Mouse (Mus musculus) stomach, postnatal 0 days (tissue): ENCODE measurements around the gene Alpi. TPM values are rescaled to one million over a fixed set of nuclear protein-coding genes. Genes with fewer than 3 reads are reported as not detected.

Experiments used
- ATAC-seq: fragments of 200-750 bp; cut with Nextera tagmentation; 2 replicates; pipeline ENCODE4 v1.8.0; 2017; ENCODE audit not compliant: low FRiP score, low TSS enrichment
- DNase-seq: peaks from one replicate; pipeline ENCODE4 v3.0.0-alpha.2; 2016; ENCODE audit warnings: low spot score
- H3K27ac ChIP-seq: fragments of 300-500 bp; sonication (generic); replicated peaks from 2 replicates; pipeline ENCODE4 v1.5.1; 2014; ENCODE audit warnings: mild to moderate bottlenecking, control low read depth
- H3K27me3 ChIP-seq: fragments of 300-500 bp; sonication (generic); 2 replicates; pipeline ENCODE4 v1.6.1; 2014; ENCODE audit warnings: low read length; ENCODE audit not compliant: control insufficient read depth, insufficient read depth
- H3K36me3 ChIP-seq: fragments of 300-500 bp; sonication (generic); 2 replicates; pipeline ENCODE4 v1.6.1; 2014; ENCODE audit warnings: low read length, mixed read lengths; ENCODE audit not compliant: control insufficient read depth, insufficient read depth
- H3K4me1 ChIP-seq: fragments of 300-500 bp; sonication (generic); replicated peaks from 2 replicates; pipeline ENCODE4 v1.6.1; 2014; ENCODE audit warnings: antibody characterized with exemption; ENCODE audit not compliant: control insufficient read depth, insufficient read depth
- H3K4me2 ChIP-seq: fragments of 300-500 bp; sonication (generic); replicated peaks from 2 replicates; pipeline ENCODE4 v1.6.1; 2014; ENCODE audit warnings: low read depth, mild to moderate bottlenecking, control low read depth, moderate library complexity
- H3K4me3 ChIP-seq: fragments of 300-500 bp; sonication (generic); 2 replicates; pipeline ENCODE4 v1.5.1; 2014; ENCODE audit warnings: low read depth, low read length, control low read depth
- H3K9ac ChIP-seq: fragments of 300-500 bp; sonication (generic); 2 replicates; pipeline ENCODE4 v1.6.1; 2014; ENCODE audit warnings: mild to moderate bottlenecking, low read length, control low read depth, mixed read lengths
- H3K9me3 ChIP-seq: fragments of 300-500 bp; sonication (generic); 2 replicates; pipeline ENCODE4 v1.6.1; 2016; ENCODE audit warnings: low read length; ENCODE audit not compliant: control insufficient read depth
- CTCF ChIP-seq: IDR thresholded peaks from 2 replicates; pipeline ENCODE4 v1.5.1; 2016; ENCODE audit warnings: antibody characterized with exemption, low read depth, mild to moderate bottlenecking, moderate library complexity
- EP300 ChIP-seq: optimal IDR thresholded peaks from 2 replicates; pipeline ENCODE3; 2016; ENCODE audit warnings: antibody characterized with exemption
- WGBS: fragments of 180-500 bp; shearing (Covaris S2); extraction: QIAGEN DNeasy Blood & Tissue Kit; methylation state at CpG from one replicate; pipeline ENCODE4 v1.1.7; 2014; 5-methylcytosine and 5-hydroxymethylcytosine counted together
- polyA plus RNA-seq: library from polyadenylated mRNA; unstranded; fragments of >200 nt; fragmentation: Nextera tagmentation; extraction: Ambion mirVana; gene quantifications from 2 replicates; pipeline ENCODE4 v1.2.1, GENCODE M21; 2015

Alpi gene
- polyA plus RNA-seq, 1 experiment from 2014 or later: 11.4 TPM

- TF ChIP-seq EP300 (no peak), CTCF (no peak)
- Histone ChIP-seq H3K36me3 (no peaks in the 10 kb centered on the region), H3K4me2 (no peak overlapping the region), H3K27ac (no peak overlapping the region), H3K4me3 (no peak overlapping the region), H3K4me1 (no peaks in the 10 kb centered on the region), H3K27me3 (no peaks in the 10 kb centered on the region), H3K9me3 (no peaks in the 10 kb centered on the region), H3K9ac (no peak overlapping the region)
- no peak for ATAC-seq
- 88% methylated on average over 1 of the region's 1 CpGs for WGBS
- no peak for DNase-seq
These were observed 2.5 kb upstream of the Alpi start for GRCm38 (mm10) chr1:87103936-87104335.

- Histone ChIP-seq H3K9ac (no peak overlapping the region), H3K36me3 (no peaks in the 10 kb centered on the region), H3K4me1 (no peaks in the 10 kb centered on the region), H3K4me3 (no peak overlapping the region), H3K4me2 (no peak overlapping the region), H3K27me3 (no peaks in the 10 kb centered on the region), H3K27ac (no peak overlapping the region), H3K9me3 (no peaks in the 10 kb centered on the region)
- no peak for TF ChIP-seq EP300
- TF ChIP-seq CTCF: no peak
- DNase-seq: peak; percentile 38
- ATAC-seq: peak; percentile 31; the same call in 1 of the 2 replicates
- WGBS: 68% methylated on average over 3 of the region's 3 CpGs
These were observed 708 bp upstream of the Alpi start for GRCm38 (mm10) chr1:87102114-87102513.

- no peak overlapping the region for H3K9ac ChIP-seq
- DNase-seq (peak; percentile 74), ATAC-seq (peak; percentile 81)
- no peaks in the 10 kb centered on the region for H3K36me3 ChIP-seq
- no peak overlapping the region for H3K4me3 ChIP-seq
- H3K27ac ChIP-seq: no peak overlapping the region
- WGBS: 16% methylated on average over 30 of the region's 30 CpGs
- no peaks in the 10 kb centered on the region for H3K9me3 ChIP-seq
- TF ChIP-seq CTCF: peak; percentile 85
- TF ChIP-seq EP300: no peak
- H3K4me1 ChIP-seq: no peaks in the 10 kb centered on the region
- no peak overlapping the region for H3K4me2 ChIP-seq
- no peaks in the 10 kb centered on the region for H3K27me3 ChIP-seq
These were observed 2.9 kb downstream of the Alpi start for GRCm38 (mm10) chr1:87098358-87098975.

GRCm38 (mm10) chr1:87095642-87096041 lies 5.8 kb downstream of the Alpi start:
- H3K4me2 ChIP-seq: no peak overlapping the region
- TF ChIP-seq CTCF: no peak
- no peak for TF ChIP-seq EP300
- no peak overlapping the region for H3K27ac ChIP-seq
- no peaks in the 10 kb centered on the region for H3K4me1 ChIP-seq
- H3K4me3 ChIP-seq: no peak overlapping the region
- no peaks in the 10 kb centered on the region for H3K9me3 ChIP-seq
- ATAC-seq (no peak), DNase-seq (no peak)
- no peak overlapping the region for H3K9ac ChIP-seq
- H3K36me3 ChIP-seq: no peaks in the 10 kb centered on the region
- WGBS: 80% methylated on average over 8 of the region's 8 CpGs
- H3K27me3 ChIP-seq: no peaks in the 10 kb centered on the region

- TF ChIP-seq CTCF (no peak), EP300 (no peak)
- ATAC-seq (no peak), DNase-seq (no peak)
- no peaks in the 10 kb centered on the region for H3K9me3 ChIP-seq
- H3K27me3 ChIP-seq: no peaks in the 10 kb centered on the region
- 69% methylated on average over 4 of the region's 4 CpGs for WGBS
- no peak within 1 kb of the TSS for H3K9ac ChIP-seq
- H3K36me3 ChIP-seq: no peaks in the 10 kb centered on the region
- no peak within 1 kb of the TSS for H3K4me3 ChIP-seq
- no peak within 1 kb of the TSS for H3K4me2 ChIP-seq
- H3K4me1 ChIP-seq: no peaks in the 10 kb centered on the region
- no peak within 1 kb of the TSS for H3K27ac ChIP-seq
These were observed 11.6 kb downstream of the Alpi start, which contains the start of gene Alppl2 for GRCm38 (mm10) chr1:87089828-87090227. TSS of gene Alppl2 (minus strand) at chr1:87089928.

- no peak overlapping the region for H3K4me3 ChIP-seq
- no peak overlapping the region for H3K9ac ChIP-seq
- 89% methylated on average over 11 of the region's 11 CpGs for WGBS
These were observed 12.2 kb downstream of the Alpi start for GRCm38 (mm10) chr1:87089251-87089650.

More at GRCm38 (mm10) chr1:87089251-87089650, 12.2 kb downstream of the Alpi start:
- H3K27me3 ChIP-seq: no peaks in the 10 kb centered on the region
- H3K9me3 ChIP-seq: no peaks in the 10 kb centered on the region
- no peak for DNase-seq
- no peak for TF ChIP-seq CTCF
- no peak for TF ChIP-seq EP300
- no peaks in the 10 kb centered on the region for H3K4me1 ChIP-seq
- no peak overlapping the region for H3K4me2 ChIP-seq
- ATAC-seq: no peak
- H3K36me3 ChIP-seq: no peaks in the 10 kb centered on the region
- no peak overlapping the region for H3K27ac ChIP-seq
